Comparison of ENCODE assay signal across 8 mouse cellular contexts in the genomic region with DNA sequence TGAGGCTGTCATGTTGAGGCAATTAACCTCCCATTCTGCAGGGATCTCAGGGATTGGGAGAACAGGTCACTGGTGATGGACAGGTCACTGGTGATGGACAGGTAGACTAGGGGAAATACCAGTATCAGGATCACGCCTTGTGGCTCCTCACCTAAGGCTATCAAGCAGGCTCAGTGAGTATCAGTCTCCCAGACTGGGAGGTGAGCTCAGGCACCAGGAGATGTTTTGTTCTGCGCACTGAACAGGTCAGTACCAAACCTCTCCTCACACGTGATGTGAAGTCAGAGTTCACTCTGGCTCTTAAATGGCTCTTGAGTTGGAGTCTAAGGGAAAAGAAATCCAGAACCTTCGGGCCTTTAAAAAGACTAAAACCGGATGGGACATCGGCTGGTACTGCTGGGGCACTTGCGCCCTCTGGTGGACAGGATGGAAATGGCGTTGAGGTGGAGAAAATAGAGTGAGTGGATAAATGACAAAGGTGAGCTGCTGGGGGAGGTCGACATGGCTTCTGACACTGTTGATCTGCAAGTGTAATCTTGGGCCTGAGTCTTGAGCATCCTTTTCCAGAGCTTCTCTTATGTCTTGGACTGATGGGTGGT. TPM values are rescaled to one million over a fixed set of nuclear protein-coding genes. Genes with fewer than 3 reads are reported as not detected.
A peak's percentile ranks its signal among the peaks of the same experiment; 100 is the strongest.
DNase-seq lines count a peak whose midpoint lies in the region; ATAC-seq lines count a peak whose summit lies in the region.

No protein-coding gene starts in this region.

- no peaks in the 10 kb centered on the region for H3K27me3 ChIP-seq in kidney, embryonic 15.5 days

- DNase-seq in CD4-positive helper T cell, adult 2 months (ENCODE audit: low read depth, low spot score), result peak; percentile 78
- peak; percentile 78 for DNase-seq in adipocyte (ENCODE audit: low spot score)
- peak; percentile 83 for DNase-seq in embryo, embryonic 10 days (ENCODE audit: low spot score)
- peak; percentile 25 for DNase-seq in gastrocnemius, postnatal 25 days
- peak; percentile 63 to 64 for DNase-seq in lung, adult 18-20 months
- peak; percentile 69 for DNase-seq in ovary, postnatal 36 days (ENCODE audit: low spot score)
- peak; percentile 91 for DNase-seq in thymus, postnatal 4 days

- no peak overlapping the region for H3K4me2 ChIP-seq in kidney, embryonic 15.5 days

- WGBS in kidney, embryonic 15.5 days, result 15% methylated on average over 9 of the region's 9 CpGs

- no peaks in the 10 kb centered on the region for H3K36me3 ChIP-seq in kidney, embryonic 15.5 days

- peaks cover 13% of the 10 kb centered on the region; the same call in 1 of the 2 replicates for H3K4me1 ChIP-seq in kidney, embryonic 15.5 days

- no peaks in the 10 kb centered on the region for H3K9me3 ChIP-seq in kidney, embryonic 15.5 days (replicated peaks)

- no peak overlapping the region for H3K27ac ChIP-seq in kidney, embryonic 15.5 days

- H3K4me3 ChIP-seq in kidney, embryonic 15.5 days (replicated peaks), result no peak overlapping the region

- ATAC-seq in kidney, embryonic 15.5 days (replicated peaks; ENCODE audit: low FRiP score), result peak; percentile 49; the same call in 1 of the 2 replicates

- H3K9ac ChIP-seq in kidney, embryonic 15.5 days, result no peak overlapping the region

RNA-seq across cellular contexts. Expression of a gene that starts 11.3 kb away (rescaled TPM):
- 1 to 10 TPM; 1.2 to 3.8 TPM for total RNA-seq in gastrocnemius, postnatal 25 days (2021)
- 8.3 and 8.5 TPM in 2 replicates for polyA plus RNA-seq in kidney, embryonic 15.5 days (2015; fragmentation: Nextera tagmentation; extraction: Ambion mirVana)

RNA-seq across cellular contexts. Expression of a gene that starts 24.3 kb away (rescaled TPM):
- 10 to 100 TPM; 25.7 to 27.0 TPM for total RNA-seq in gastrocnemius, postnatal 25 days (2021)
- 4.3 and 4.4 TPM in 2 replicates for polyA plus RNA-seq in kidney, embryonic 15.5 days (2015; fragmentation: Nextera tagmentation; extraction: Ambion mirVana)

Comparison
In these comparisons a context has a peak if more than half of its experiments do, and no peak if none do; other contexts are left out.
1. DNase-seq: peak in every context shown above with its lines; median percentile 91 in thymus, postnatal 4 days; 83 in embryo, embryonic 10 days; 78 in CD4-positive helper T cell, adult 2 months; 78 in adipocyte; 69 in ovary, postnatal 36 days; 64 in lung, adult 18-20 months; 25 in gastrocnemius, postnatal 25 days.